Mouse (Mus musculus): ENCODE data around the gene Chit1. TPM values are rescaled to one million over a fixed set of nuclear protein-coding genes. Genes with fewer than 3 reads are reported as not detected.

The Chit1 gene
- polyA plus RNA-seq (2015; fragmentation: Nextera tagmentation; extraction: Ambion mirVana), result 0.25 and 0.38 TPM in 2 replicates

GRCm38 (mm10) chr1:134110979-134111378, at the start of gene Chit1:
TSS of gene Chit1 (plus strand) at chr1:134111242.

GRCm38 (mm10) chr1:134078802-134079476, 32.1 kb upstream of the Chit1 start, which contains the start of gene Btg2:
TSS of gene Btg2 (minus strand) at chr1:134079120.

GRCm38 (mm10) chr1:134182025-134182424, 71.0 kb downstream of the Chit1 start, which contains the start of gene Chil1:
TSS of gene Chil1 (plus strand) at chr1:134182176.

GRCm38 (mm10) chr1:134193126-134193525, 82.1 kb downstream of the Chit1 start, which contains the start of gene Mybph:
TSS of gene Mybph (plus strand) at chr1:134193448.

Other genes with a start within 250 kb of the Chit1 start
- not detected in 2 replicates for gene Optc, start 203.2 kb upstream of the Chit1 start, polyA plus RNA-seq (2015; fragmentation: Nextera tagmentation; extraction: Ambion mirVana)
- gene Prelp, start 189.8 kb upstream of the Chit1 start, polyA plus RNA-seq (2015; fragmentation: Nextera tagmentation; extraction: Ambion mirVana), result 1.2 and 1.5 TPM in 2 replicates
- 5.7 and 8.8 TPM in 2 replicates for gene Fmod, start 74.0 kb upstream of the Chit1 start, polyA plus RNA-seq (2015; fragmentation: Nextera tagmentation; extraction: Ambion mirVana)
- 102 and 120 TPM in 2 replicates for gene Btg2, start 32.1 kb upstream of the Chit1 start, polyA plus RNA-seq (2015; fragmentation: Nextera tagmentation; extraction: Ambion mirVana)
- gene Chil1, start 70.9 kb downstream of the Chit1 start, polyA plus RNA-seq (2015; fragmentation: Nextera tagmentation; extraction: Ambion mirVana), result 39.8 and 60.1 TPM in 2 replicates
- gene Mybph, start 82.2 kb downstream of the Chit1 start, polyA plus RNA-seq (2015; fragmentation: Nextera tagmentation; extraction: Ambion mirVana), result 0.06 TPM in 1 of 2 replicates, not detected in the other
- gene Adora1, start 124.2 kb downstream of the Chit1 start, polyA plus RNA-seq (2015; fragmentation: Nextera tagmentation; extraction: Ambion mirVana), result 0.13 and 0.16 TPM in 2 replicates
- gene Myog, start 178.7 kb downstream of the Chit1 start, polyA plus RNA-seq (2015; fragmentation: Nextera tagmentation; extraction: Ambion mirVana), result 0.07 and 0.19 TPM in 2 replicates
- gene Ppfia4, start 221.7 kb downstream of the Chit1 start, polyA plus RNA-seq (2015; fragmentation: Nextera tagmentation; extraction: Ambion mirVana), result 2.3 and 2.7 TPM in 2 replicates

All from spleen, postnatal 0 days (tissue).